Mouse (Mus musculus): ENCODE measurements at regions not wholly inside any gene's neighbourhood (a gene's known extent, or its start where the extent isn't known, plus 50 kb on each side); places are given as distances from the start of the nearest gene placed in this dataset.
"Not testable (repeated sequence)": the region's sequence is repeated elsewhere in the genome, so short reads cannot be mapped to it uniquely, and the experiment has no call there.

DNA sequence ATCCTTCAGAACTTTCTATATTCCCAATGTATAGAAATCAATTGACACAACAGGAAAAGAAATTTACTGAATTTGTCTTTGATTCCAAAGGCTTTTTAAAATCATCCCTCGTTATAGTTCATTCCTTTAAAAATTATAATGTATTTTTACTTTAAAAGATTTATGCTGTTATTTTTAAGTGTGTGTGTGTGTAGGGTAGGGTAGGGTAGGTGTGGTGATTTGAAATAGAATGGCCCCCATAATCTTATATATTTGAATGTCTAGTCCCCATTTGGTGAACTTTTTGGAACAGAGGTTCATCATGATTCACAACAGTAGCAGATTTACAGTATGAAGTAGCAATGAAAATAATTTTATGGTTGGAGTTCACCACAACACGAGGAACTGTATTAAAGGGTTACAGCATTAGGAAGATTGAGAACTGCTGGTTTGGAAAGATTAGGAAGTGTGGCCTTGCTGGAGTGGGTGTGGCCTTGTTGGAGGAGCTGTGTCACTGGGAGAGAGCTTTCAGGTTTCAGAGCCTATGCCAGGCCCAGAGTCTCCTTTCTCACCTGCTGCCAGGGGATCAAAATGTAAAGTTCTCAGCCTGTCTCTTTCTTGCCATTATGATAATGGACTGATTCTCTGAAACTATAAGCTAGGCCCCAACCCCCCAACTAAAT, 88.7 kb upstream of the Immp2l start:
- Histone ChIP-seq H3K27ac (ENCODE audit: low read depth, low read length) (no peak overlapping the region), H3K4me1 (ENCODE audit: control insufficient read depth, insufficient read depth, low read length) (no peaks in the 10 kb centered on the region), H3K27me3 (ENCODE audit: control insufficient read depth, insufficient read depth, low read length) (no peaks in the 10 kb centered on the region), H3K4me3 (ENCODE audit: low read depth, low read length) (no peak overlapping the region), H3K9ac (replicated peaks; ENCODE audit: low read depth, low read length) (no peak overlapping the region), H3K36me3 (ENCODE audit: control insufficient read depth, insufficient read depth, low read length) (no peaks in the 10 kb centered on the region), H3K4me2 (ENCODE audit: low read depth, low read length) (no peak overlapping the region), H3K9me3 (ENCODE audit: control insufficient read depth, low read length) (no peaks in the 10 kb centered on the region)
- 88% methylated on average over 2 of the region's 2 CpGs for WGBS
- no peak for ATAC-seq (ENCODE audit: low read depth)

- Histone ChIP-seq H3K27ac (ENCODE audit: low read depth, low read length) (no peak overlapping the region), H3K4me2 (ENCODE audit: low read depth, low read length) (no peak overlapping the region), H3K4me1 (ENCODE audit: control insufficient read depth, insufficient read depth, low read length) (no peaks in the 10 kb centered on the region), H3K9ac (replicated peaks; ENCODE audit: low read depth, low read length) (no peak overlapping the region), H3K4me3 (ENCODE audit: low read depth, low read length) (no peak overlapping the region), H3K36me3 (ENCODE audit: control insufficient read depth, insufficient read depth, low read length) (no peaks in the 10 kb centered on the region), H3K9me3 (ENCODE audit: control insufficient read depth, low read length) (no peaks in the 10 kb centered on the region), H3K27me3 (ENCODE audit: control insufficient read depth, insufficient read depth, low read length) (no peaks in the 10 kb centered on the region)
- ATAC-seq (ENCODE audit: low read depth), result no peak
- WGBS, result 21% methylated on average over 4 of the region's 4 CpGs
Observed at GRCm38 (mm10) chr12:40937037-40937436, 86.9 kb upstream of the Immp2l start.

- H3K4me2 ChIP-seq (ENCODE audit: low read depth, low read length), result no peak overlapping the region
- H3K36me3 ChIP-seq (ENCODE audit: control insufficient read depth, insufficient read depth, low read length), result no peaks in the 10 kb centered on the region
- H3K27ac ChIP-seq (ENCODE audit: low read depth, low read length), result no peak overlapping the region
- H3K9ac ChIP-seq (replicated peaks; ENCODE audit: low read depth, low read length), result no peak overlapping the region
- no peaks in the 10 kb centered on the region for H3K9me3 ChIP-seq (ENCODE audit: control insufficient read depth, low read length)
- no peak overlapping the region for H3K4me3 ChIP-seq (ENCODE audit: low read depth, low read length)
- no peak for ATAC-seq (ENCODE audit: low read depth)
- WGBS, result 87% methylated on average over 6 of the region's 6 CpGs
- H3K4me1 ChIP-seq (ENCODE audit: control insufficient read depth, insufficient read depth, low read length), result no peaks in the 10 kb centered on the region
- no peaks in the 10 kb centered on the region for H3K27me3 ChIP-seq (ENCODE audit: control insufficient read depth, insufficient read depth, low read length)
Observed at GRCm38 (mm10) chr12:40946888-40947287, 77.0 kb upstream of the Immp2l start.

GRCm38 (mm10) chr12:40949580-40949979, 74.3 kb upstream of the Immp2l start:
- 91% methylated on average over 3 of the region's 3 CpGs for WGBS
- Histone ChIP-seq H3K4me2 (ENCODE audit: low read depth, low read length) (no peak overlapping the region), H3K27ac (ENCODE audit: low read depth, low read length) (no peak overlapping the region), H3K27me3 (ENCODE audit: control insufficient read depth, insufficient read depth, low read length) (no peaks in the 10 kb centered on the region), H3K9me3 (ENCODE audit: control insufficient read depth, low read length) (no peaks in the 10 kb centered on the region), H3K4me3 (ENCODE audit: low read depth, low read length) (no peak overlapping the region), H3K4me1 (ENCODE audit: control insufficient read depth, insufficient read depth, low read length) (no peaks in the 10 kb centered on the region), H3K36me3 (ENCODE audit: control insufficient read depth, insufficient read depth, low read length) (no peaks in the 10 kb centered on the region), H3K9ac (replicated peaks; ENCODE audit: low read depth, low read length) (no peak overlapping the region)
- no peak for ATAC-seq (ENCODE audit: low read depth)

DNA sequence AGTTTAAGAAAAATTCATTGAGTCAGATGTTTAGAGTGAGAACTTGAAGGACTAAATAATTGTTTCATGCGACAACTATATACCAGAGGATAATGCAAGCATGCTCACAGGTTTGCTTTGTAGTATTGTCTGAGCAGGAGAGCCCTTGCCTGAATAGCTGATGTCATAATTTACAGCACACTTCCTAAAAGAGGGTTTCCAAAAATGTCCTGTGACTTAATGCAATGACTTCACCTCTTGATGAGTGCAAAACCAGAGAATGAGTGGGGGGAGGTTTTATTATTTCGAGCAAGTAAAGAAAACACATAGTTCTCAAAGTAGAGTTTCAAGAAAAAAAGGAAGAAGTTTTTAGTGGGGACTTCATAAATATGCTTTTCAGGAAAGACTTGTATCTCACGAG, 65.4 kb upstream of the Immp2l start:
- Histone ChIP-seq H3K4me1 (ENCODE audit: control insufficient read depth, insufficient read depth, low read length) (no peaks in the 10 kb centered on the region), H3K36me3 (ENCODE audit: control insufficient read depth, insufficient read depth, low read length) (no peaks in the 10 kb centered on the region), H3K27ac (ENCODE audit: low read depth, low read length) (no peak overlapping the region), H3K9ac (replicated peaks; ENCODE audit: low read depth, low read length) (no peak overlapping the region), H3K9me3 (ENCODE audit: control insufficient read depth, low read length) (no peaks in the 10 kb centered on the region), H3K4me3 (ENCODE audit: low read depth, low read length) (no peak overlapping the region), H3K4me2 (ENCODE audit: low read depth, low read length) (no peak overlapping the region), H3K27me3 (ENCODE audit: control insufficient read depth, insufficient read depth, low read length) (no peaks in the 10 kb centered on the region)
- WGBS, result 84% methylated on average over 3 of the region's 3 CpGs
- ATAC-seq (ENCODE audit: low read depth), result no peak

GRCm38 (mm10) chr12:40964996-40965395, 58.9 kb upstream of the Immp2l start:
- no peaks in the 10 kb centered on the region for H3K36me3 ChIP-seq (ENCODE audit: control insufficient read depth, insufficient read depth, low read length)
- ATAC-seq (ENCODE audit: low read depth), result no peak
- no peaks in the 10 kb centered on the region for H3K4me1 ChIP-seq (ENCODE audit: control insufficient read depth, insufficient read depth, low read length)
- H3K4me2 ChIP-seq (ENCODE audit: low read depth, low read length), result no peak overlapping the region
- H3K27me3 ChIP-seq (ENCODE audit: control insufficient read depth, insufficient read depth, low read length), result no peaks in the 10 kb centered on the region
- no peak overlapping the region for H3K9ac ChIP-seq (replicated peaks; ENCODE audit: low read depth, low read length)
- H3K9me3 ChIP-seq (ENCODE audit: control insufficient read depth, low read length), result no peaks in the 10 kb centered on the region
- H3K27ac ChIP-seq (ENCODE audit: low read depth, low read length), result no peak overlapping the region
- no peak overlapping the region for H3K4me3 ChIP-seq (ENCODE audit: low read depth, low read length)
- WGBS, result 60% methylated on average over 2 of the region's 2 CpGs

- no peaks in the 10 kb centered on the region for H3K27me3 ChIP-seq (ENCODE audit: control insufficient read depth, insufficient read depth, low read length)
- H3K27ac ChIP-seq (ENCODE audit: low read depth, low read length), result no peak overlapping the region
- H3K4me2 ChIP-seq (ENCODE audit: low read depth, low read length), result no peak overlapping the region
- H3K9me3 ChIP-seq (ENCODE audit: control insufficient read depth, low read length), result no peaks in the 10 kb centered on the region
- no peaks in the 10 kb centered on the region for H3K4me1 ChIP-seq (ENCODE audit: control insufficient read depth, insufficient read depth, low read length)
- H3K9ac ChIP-seq (replicated peaks; ENCODE audit: low read depth, low read length), result no peak overlapping the region
- no peaks in the 10 kb centered on the region for H3K36me3 ChIP-seq (ENCODE audit: control insufficient read depth, insufficient read depth, low read length)
- 90% methylated on average over 2 of the region's 2 CpGs for WGBS
- H3K4me3 ChIP-seq (ENCODE audit: low read depth, low read length), result no peak overlapping the region
- ATAC-seq (ENCODE audit: low read depth), result no peak
Observed at GRCm38 (mm10) chr12:40966308-40966707, 57.6 kb upstream of the Immp2l start.

DNA sequence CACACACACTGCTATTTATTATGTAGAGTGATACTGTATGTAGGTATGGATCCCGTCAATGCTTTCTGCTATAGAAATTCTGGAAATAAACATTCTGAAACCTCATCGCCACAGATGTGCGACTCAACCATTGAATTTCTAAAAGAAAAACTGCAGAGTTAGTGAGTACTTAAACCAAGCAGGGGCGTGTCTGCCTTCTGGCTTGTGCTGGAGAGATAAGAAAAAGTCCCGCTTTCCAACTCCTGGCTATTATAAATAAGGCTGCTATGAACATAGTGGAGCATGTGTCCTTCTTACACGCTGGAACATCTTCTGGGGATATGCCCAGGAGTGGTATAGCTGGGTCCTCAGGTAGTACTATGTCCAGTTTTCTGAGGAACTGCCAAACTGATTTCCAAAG, 57.2 kb upstream of the Immp2l start:
- H3K4me1 ChIP-seq (ENCODE audit: control insufficient read depth, insufficient read depth, low read length); ATAC-seq (ENCODE audit: low read depth); H3K4me3 ChIP-seq (ENCODE audit: low read depth, low read length); H3K36me3 ChIP-seq (ENCODE audit: control insufficient read depth, insufficient read depth, low read length); H3K27ac ChIP-seq (ENCODE audit: low read depth, low read length); H3K27me3 ChIP-seq (ENCODE audit: control insufficient read depth, insufficient read depth, low read length); H3K9me3 ChIP-seq (ENCODE audit: control insufficient read depth, low read length); H3K4me2 ChIP-seq (ENCODE audit: low read depth, low read length); H3K9ac ChIP-seq (replicated peaks; ENCODE audit: low read depth, low read length): not testable (repeated sequence)
- WGBS, result 95% methylated on average over 6 of the region's 6 CpGs

GRCm38 (mm10) chr12:40972844-40973243, 51.0 kb upstream of the Immp2l start:
- Histone ChIP-seq H3K4me3 (ENCODE audit: low read depth, low read length) (no peak overlapping the region), H3K4me1 (ENCODE audit: control insufficient read depth, insufficient read depth, low read length) (no peaks in the 10 kb centered on the region), H3K36me3 (ENCODE audit: control insufficient read depth, insufficient read depth, low read length) (no peaks in the 10 kb centered on the region), H3K9ac (replicated peaks; ENCODE audit: low read depth, low read length) (no peak overlapping the region), H3K27me3 (ENCODE audit: control insufficient read depth, insufficient read depth, low read length) (no peaks in the 10 kb centered on the region), H3K9me3 (ENCODE audit: control insufficient read depth, low read length) (no peaks in the 10 kb centered on the region), H3K27ac (ENCODE audit: low read depth, low read length) (no peak overlapping the region), H3K4me2 (ENCODE audit: low read depth, low read length) (no peak overlapping the region)
- no peak for ATAC-seq (ENCODE audit: low read depth)
- 86% methylated on average over 3 of the region's 3 CpGs for WGBS
